In the genomic region with DNA sequence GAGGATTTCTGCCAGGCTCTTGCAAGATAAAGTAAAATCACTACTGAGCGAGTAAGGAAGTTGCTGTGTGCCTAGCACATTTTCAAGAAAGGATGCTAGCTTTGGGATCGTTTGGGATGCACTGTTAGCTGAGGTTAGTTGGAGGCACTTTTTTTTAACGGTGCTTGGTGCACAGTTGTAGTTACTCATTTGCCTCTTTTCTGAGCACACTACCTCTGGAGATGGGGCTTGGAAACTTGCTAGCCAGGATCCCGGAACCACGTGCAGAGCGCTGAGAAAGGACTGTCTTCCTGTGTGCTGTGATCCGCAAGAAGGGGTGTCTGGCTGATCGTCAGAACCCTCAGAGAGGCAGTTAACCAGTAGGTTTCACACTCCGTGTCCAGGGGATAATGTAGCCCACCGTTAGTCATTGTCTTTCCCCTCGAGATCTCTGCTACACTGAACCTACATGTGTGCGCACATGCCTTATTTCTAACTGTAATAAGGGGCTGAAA, we compare ENCODE assay signal across 7 mouse cellular contexts. TPM values are rescaled to one million over a fixed set of nuclear protein-coding genes. Genes with fewer than 3 reads are reported as not detected.
A peak's percentile ranks its signal among the peaks of the same experiment; 100 is the strongest.
DNase-seq lines count a peak whose midpoint lies in the region; ATAC-seq lines count a peak whose summit lies in the region.

No protein-coding gene starts in this region.

- H3K4me1 ChIP-seq in hindbrain, embryonic 13.5 days (replicated peaks), result peaks cover 18% of the 10 kb centered on the region
- H3K4me1 ChIP-seq in liver, embryonic 16.5 days (ENCODE audit: control insufficient read depth, low read depth, low read length), result no peaks in the 10 kb centered on the region

- H3K4me3 ChIP-seq in hindbrain, embryonic 13.5 days, result peak overlapping the region; percentile 38
- peak overlapping the region; percentile 39; the same call in 1 of the 2 replicates for H3K4me3 ChIP-seq in liver, embryonic 16.5 days (ENCODE audit: low read depth, low read length)

- H3K27me3 ChIP-seq in hindbrain, embryonic 13.5 days, result peaks cover 29% of the 10 kb centered on the region
- H3K27me3 ChIP-seq in liver, embryonic 16.5 days (ENCODE audit: control insufficient read depth, insufficient read depth, low read depth, low read length), result peaks cover 14% of the 10 kb centered on the region

- H3K36me3 ChIP-seq in hindbrain, embryonic 13.5 days, result no peaks in the 10 kb centered on the region
- no peaks in the 10 kb centered on the region for H3K36me3 ChIP-seq in liver, embryonic 16.5 days (ENCODE audit: control insufficient read depth, insufficient read depth)

- 19% methylated on average over 12 of the region's 12 CpGs for WGBS in hindbrain, embryonic 13.5 days
- WGBS in liver, embryonic 16.5 days (ENCODE audit: insufficient replicate concordance), result 13% methylated on average over 12 of the region's 12 CpGs

- no peak overlapping the region for H3K27ac ChIP-seq in hindbrain, embryonic 13.5 days
- H3K27ac ChIP-seq in liver, embryonic 16.5 days (ENCODE audit: low read length), result no peak overlapping the region

- H3K9me3 ChIP-seq in hindbrain, embryonic 13.5 days, result no peaks in the 10 kb centered on the region
- no peaks in the 10 kb centered on the region for H3K9me3 ChIP-seq in liver, embryonic 16.5 days (replicated peaks; ENCODE audit: control insufficient read depth, low read length)

- peak; percentile 14 to 16 for DNase-seq in CD8-positive naive resting alpha-beta T cell, adult 2 months (ENCODE audit: low read depth in 2 of 2, low spot score in 2 of 2)
- peak; percentile 35 for DNase-seq in thymus, postnatal 14 days
- no peak for DNase-seq in right cerebral cortex, adult 18-20 months
- DNase-seq in testis, postnatal 14 days (ENCODE audit: low spot score), result no peak

- peak overlapping the region; percentile 68 for H3K4me2 ChIP-seq in hindbrain, embryonic 13.5 days
- peak overlapping the region; percentile 56 for H3K4me2 ChIP-seq in liver, embryonic 16.5 days (ENCODE audit: low read depth, low read length)

- peak overlapping the region; percentile 61; the same call in 1 of the 2 replicates for H3K9ac ChIP-seq in hindbrain, embryonic 13.5 days
- no peak overlapping the region for H3K9ac ChIP-seq in liver, embryonic 16.5 days (ENCODE audit: low read depth, low read length)

- peak; percentile 67 for ATAC-seq in activated CD4-positive, CD25-positive, alpha-beta regulatory T cell, adult 4 months
- ATAC-seq in hindbrain, embryonic 13.5 days (ENCODE audit: low FRiP score), result no peak
- ATAC-seq in liver, embryonic 16.5 days (ENCODE audit: low read depth), result no peak

RNA-seq across cellular contexts. Expression of gene Car12, which starts 0.6 kb away (rescaled TPM):
- polyA plus RNA-seq in activated CD4-positive, CD25-positive, alpha-beta regulatory T cell, adult 4 months (2017; shearing (Covaris generic)), result 10 to 100 TPM in 1 of 2 experiments, 1 to 10 TPM in 1; 9.0 to 11.3 TPM
- polyA plus RNA-seq in hindbrain, embryonic 13.5 days (2015; fragmentation: Nextera tagmentation; extraction: Ambion mirVana), result 3.3 and 6.4 TPM in 2 replicates
- 0.08 and 0.22 TPM in 2 replicates for polyA plus RNA-seq in liver, embryonic 16.5 days (2015; fragmentation: Nextera tagmentation; extraction: Ambion mirVana)

Comparison
In these comparisons a context has a peak if more than half of its experiments do, and no peak if none do; other contexts are left out.
1. DNase-seq: peak in CD8-positive naive resting alpha-beta T cell, adult 2 months (2 of 2) and thymus, postnatal 14 days (single experiment); none in right cerebral cortex, adult 18-20 months (single experiment) and testis, postnatal 14 days (single experiment).